Mouse (Mus musculus): Measurements from ENCODE around the gene Gjb3. TPM values are rescaled to one million over a fixed set of nuclear protein-coding genes. Genes with fewer than 3 reads are reported as not detected.

The Gjb3 gene
- total and polyA plus RNA-seq, 3 experiments, result not detected

DNA sequence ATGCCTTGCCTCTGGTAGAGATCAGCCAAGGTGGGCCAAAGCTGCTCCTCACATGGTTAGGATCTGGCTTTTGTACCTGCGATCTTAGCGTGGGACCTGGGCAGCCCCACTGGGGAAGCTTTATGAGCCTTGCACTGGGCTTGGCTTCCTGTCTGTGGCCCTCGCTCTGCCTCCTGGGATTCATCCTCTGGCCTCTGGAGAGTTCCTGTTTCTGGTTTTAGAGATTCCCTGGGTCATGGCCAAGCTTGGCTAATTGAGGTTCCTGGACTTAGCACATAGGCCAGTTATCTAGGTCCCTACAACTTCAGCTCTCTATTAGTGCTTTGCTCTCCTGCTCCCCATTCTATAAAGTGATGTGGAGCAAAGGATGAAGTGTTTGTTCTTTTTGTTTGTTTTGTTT lies 26.8 kb downstream of the Gjb3 start:
- Histone ChIP-seq H3K9ac (ENCODE audit: control insufficient read depth, low read depth, low read length, poor library complexity, severe bottlenecking) (no peak overlapping the region), H3K27ac (ENCODE audit: control insufficient read depth, low read depth, low read length) (no peak overlapping the region), H3K9me3 (replicated peaks; ENCODE audit: insufficient read depth, low read length) (no peaks in the 10 kb centered on the region), H3K4me1 (ENCODE audit: control insufficient read depth in 1 of 2, insufficient read depth in 2 of 2, low read length in 2 of 2) (no peaks in the 10 kb centered on the region), H3K4me3 (ENCODE audit: control insufficient read depth in 1 of 2, insufficient read depth in 1 of 2, low read depth in 2 of 2, low read length in 2 of 2) (no peak overlapping the region), H3K79me2 (ENCODE audit: control insufficient read depth, insufficient read depth, low read length, poor library complexity) (no peaks in the 10 kb centered on the region), H3K27me3 (ENCODE audit: control insufficient read depth in 1 of 2, insufficient read depth in 2 of 2, low read length in 2 of 2) (no peaks in the 10 kb centered on the region), H3K36me3 (ENCODE audit: control insufficient read depth in 1 of 2, insufficient read depth in 2 of 2, low read length in 2 of 2) (no peaks in the 10 kb centered on the region)
- TF ChIP-seq BHLHE40 (IDR thresholded peaks at IDR 0.05; ENCODE audit: borderline replicate concordance, low read depth, low read length), result no peak
- TF ChIP-seq MYC (IDR thresholded peaks at IDR 0.05; ENCODE audit: low read depth, low read length), result no peak
- TF ChIP-seq CTCF (IDR thresholded peaks at IDR 0.05 in 2 of 3, conservative IDR thresholded peaks at IDR 0.05 in 1 of 3; ENCODE audit: control insufficient read depth in 1 of 3, insufficient read depth in 1 of 3, low read depth in 2 of 3, low read length in 3 of 3, poor library complexity in 1 of 3, severe bottlenecking in 1 of 3), result no peak
- TF ChIP-seq CHD2 (IDR thresholded peaks at IDR 0.05; ENCODE audit: low read length), result no peak
- TF ChIP-seq ELF1 (IDR thresholded peaks at IDR 0.05; ENCODE audit: low read depth, low read length), result no peak
- no peak for TF ChIP-seq ZNF384 (IDR thresholded peaks at IDR 0.05; ENCODE audit: low read depth, low read length)
- TF ChIP-seq POLR2AphosphoS5 (IDR thresholded peaks at IDR 0.05; ENCODE audit: borderline replicate concordance, low read depth, low read length), result no peak
- TF ChIP-seq POLR2AphosphoS2 (IDR thresholded peaks at IDR 0.05; ENCODE audit: low read length), result no peak
- TF ChIP-seq E2F4 (IDR thresholded peaks at IDR 0.05; ENCODE audit: borderline replicate concordance, low read depth, low read length), result no peak
- TF ChIP-seq SMC3 (IDR thresholded peaks at IDR 0.05; ENCODE audit: low read depth, low read length), result no peak
- TF ChIP-seq USF2 (IDR thresholded peaks at IDR 0.05; ENCODE audit: borderline replicate concordance in 1 of 2, insufficient read depth in 1 of 2, low read depth in 1 of 2, low read length in 2 of 2), result no peak
- no peak for TF ChIP-seq HCFC1 (IDR thresholded peaks at IDR 0.05; ENCODE audit: low read depth, low read length)
- no peak for DNase-seq (ENCODE audit: low read depth, low spot score)

DNA sequence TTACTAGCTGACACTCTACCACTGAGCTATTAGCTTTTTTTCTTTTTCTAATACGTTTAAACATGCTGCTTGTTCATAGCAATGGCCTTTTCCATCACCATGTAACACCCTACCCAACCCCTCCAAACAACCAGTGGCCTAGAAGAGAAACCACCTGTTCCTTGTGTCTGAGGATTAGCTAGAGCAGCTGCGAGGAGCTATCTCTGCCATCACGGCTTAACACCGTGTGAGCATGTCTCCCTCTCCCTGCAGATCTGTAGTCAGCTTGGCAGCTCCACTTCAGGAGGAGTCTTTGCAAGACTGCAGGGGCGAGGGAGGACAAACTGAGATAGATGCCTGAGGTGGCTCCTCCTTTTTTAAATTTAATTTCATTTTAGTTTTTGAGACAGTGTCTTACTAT lies 30.1 kb downstream of the Gjb3 start:
- H3K9me3 ChIP-seq (replicated peaks; ENCODE audit: insufficient read depth, low read length), result no peaks in the 10 kb centered on the region
- H3K36me3 ChIP-seq (ENCODE audit: control insufficient read depth in 1 of 2, insufficient read depth in 2 of 2, low read length in 2 of 2), result no peaks in the 10 kb centered on the region
- H3K27me3 ChIP-seq (ENCODE audit: control insufficient read depth in 1 of 2, insufficient read depth in 2 of 2, low read length in 2 of 2), result no peaks in the 10 kb centered on the region

DNA sequence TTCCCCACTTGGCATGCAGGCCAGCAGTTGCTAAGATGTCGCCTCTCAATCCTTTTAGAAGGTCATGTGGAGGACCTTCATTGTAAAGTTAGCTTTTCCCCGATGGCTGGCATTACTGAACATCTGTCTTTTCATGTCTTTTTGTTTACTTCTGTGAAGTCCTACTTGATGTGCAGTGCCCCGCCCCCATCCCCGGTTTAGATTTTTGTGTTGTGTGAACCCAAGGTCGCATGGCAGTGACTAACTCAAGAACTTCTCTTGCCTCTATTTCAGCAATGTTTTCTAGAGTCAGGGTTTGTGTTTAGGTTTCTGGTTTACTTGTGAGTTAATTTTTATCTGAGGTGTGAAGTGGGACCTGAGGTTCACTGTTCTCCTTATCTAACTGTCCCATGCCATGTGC lies 38.0 kb downstream of the Gjb3 start:
- TF ChIP-seq MYC (IDR thresholded peaks at IDR 0.05; ENCODE audit: low read depth, low read length) (no peak), ZNF384 (IDR thresholded peaks at IDR 0.05; ENCODE audit: low read depth, low read length) (no peak), TAL1 (IDR thresholded peaks at IDR 0.05; ENCODE audit: low read length) (no peak), ETS1 (IDR thresholded peaks at IDR 0.05; ENCODE audit: low read depth, low read length) (no peak), MYB (IDR thresholded peaks at IDR 0.05; ENCODE audit: low read depth, low read length) (no peak), ZC3H11A (IDR thresholded peaks at IDR 0.05; ENCODE audit: low read depth, low read length) (no peak)

More for the DNA sequence above, 30.1 kb downstream of the Gjb3 start:
- H3K27ac ChIP-seq (ENCODE audit: control insufficient read depth, low read depth, low read length), result no peak overlapping the region
- no peaks in the 10 kb centered on the region for H3K4me1 ChIP-seq (ENCODE audit: control insufficient read depth in 1 of 2, insufficient read depth in 2 of 2, low read length in 2 of 2)
- no peak for TF ChIP-seq GATA1 (IDR thresholded peaks at IDR 0.05; ENCODE audit: low read depth, low read length)
- no peak for TF ChIP-seq RCOR1 (IDR thresholded peaks at IDR 0.05; ENCODE audit: low read depth, low read length)
- no peak for TF ChIP-seq MXI1 (IDR thresholded peaks at IDR 0.05; ENCODE audit: low read depth, low read length)
- no peak for TF ChIP-seq CHD1 (IDR thresholded peaks at IDR 0.05; ENCODE audit: low read depth, low read length)
- H3K9ac ChIP-seq (ENCODE audit: control insufficient read depth, low read depth, low read length, poor library complexity, severe bottlenecking), result no peak overlapping the region
- H3K4me3 ChIP-seq (ENCODE audit: control insufficient read depth in 1 of 2, insufficient read depth in 1 of 2, low read depth in 2 of 2, low read length in 2 of 2), result no peak overlapping the region
- no peak for DNase-seq (ENCODE audit: low read depth, low spot score)
- H3K79me2 ChIP-seq (ENCODE audit: control insufficient read depth, insufficient read depth, low read length, poor library complexity), result no peaks in the 10 kb centered on the region

More for the DNA sequence above, 38.0 kb downstream of the Gjb3 start:
- Histone ChIP-seq H3K27ac (ENCODE audit: control insufficient read depth, low read depth, low read length) (no peak overlapping the region), H3K79me2 (ENCODE audit: control insufficient read depth, insufficient read depth, low read length, poor library complexity) (no peaks in the 10 kb centered on the region), H3K4me3 (ENCODE audit: control insufficient read depth in 1 of 2, insufficient read depth in 1 of 2, low read depth in 2 of 2, low read length in 2 of 2) (no peak overlapping the region), H3K4me1 (ENCODE audit: control insufficient read depth in 1 of 2, insufficient read depth in 2 of 2, low read length in 2 of 2) (no peaks in the 10 kb centered on the region), H3K9me3 (replicated peaks; ENCODE audit: insufficient read depth, low read length) (no peaks in the 10 kb centered on the region), H3K27me3 (ENCODE audit: control insufficient read depth in 1 of 2, insufficient read depth in 2 of 2, low read length in 2 of 2) (no peaks in the 10 kb centered on the region), H3K36me3 (ENCODE audit: control insufficient read depth in 1 of 2, insufficient read depth in 2 of 2, low read length in 2 of 2) (no peaks in the 10 kb centered on the region), H3K9ac (ENCODE audit: control insufficient read depth, low read depth, low read length, poor library complexity, severe bottlenecking) (no peak overlapping the region)
- no peak for DNase-seq (ENCODE audit: low read depth, low spot score)
